Mouse (Mus musculus): ENCODE measurements around the gene Cdk14.
"Not testable (repeated sequence)": the region's sequence is repeated elsewhere in the genome, so short reads cannot be mapped to it uniquely, and the experiment has no call there.

Gene Cdk14

GRCm38 (mm10) chr5:4955993-4956392 is 464.1 kb downstream of the Cdk14 start:
- no peak for DNase-seq

GRCm38 (mm10) chr5:4955392-4955791 is 464.7 kb downstream of the Cdk14 start:
- no peak for DNase-seq

- no peak for DNase-seq
These were observed 470.7 kb downstream of the Cdk14 start for GRCm38 (mm10) chr5:4949433-4949832.

GRCm38 (mm10) chr5:4948090-4948954 is 471.8 kb downstream of the Cdk14 start:
- no peak for DNase-seq

- DNase-seq: no peak
These were observed 485.0 kb downstream of the Cdk14 start for GRCm38 (mm10) chr5:4935131-4935530.

- DNase-seq: no peak
These were observed 485.6 kb downstream of the Cdk14 start for GRCm38 (mm10) chr5:4934491-4934890.

- no peak for DNase-seq
These were observed 488.5 kb downstream of the Cdk14 start for GRCm38 (mm10) chr5:4931539-4932143.

- DNase-seq: no peak
These were observed 490.5 kb downstream of the Cdk14 start for GRCm38 (mm10) chr5:4929628-4930027.

- DNase-seq: no peak
These were observed 495.2 kb downstream of the Cdk14 start for GRCm38 (mm10) chr5:4924866-4925265.

- peak; percentile 40 for DNase-seq
These were observed 501.7 kb downstream of the Cdk14 start for GRCm38 (mm10) chr5:4918376-4918775.

- DNase-seq: no peak
These were observed 502.4 kb downstream of the Cdk14 start for GRCm38 (mm10) chr5:4917743-4918142.

- no peak for DNase-seq
These were observed 502.8 kb downstream of the Cdk14 start for GRCm38 (mm10) chr5:4917274-4917673.

GRCm38 (mm10) chr5:4916390-4917273 is 503.5 kb downstream of the Cdk14 start:
- DNase-seq: no peak

GRCm38 (mm10) chr5:4904911-4905310 is 515.2 kb downstream of the Cdk14 start:
- DNase-seq: not testable (repeated sequence)

- DNase-seq: no peak
These were observed 521.9 kb downstream of the Cdk14 start for GRCm38 (mm10) chr5:4898241-4898640.

- no peak for DNase-seq
These were observed 525.1 kb downstream of the Cdk14 start for GRCm38 (mm10) chr5:4894988-4895387.

GRCm38 (mm10) chr5:4893852-4894207 is 526.3 kb downstream of the Cdk14 start:
- no peak for DNase-seq

GRCm38 (mm10) chr5:4893206-4893851 is 526.8 kb downstream of the Cdk14 start:
- no peak for DNase-seq

GRCm38 (mm10) chr5:4892734-4893133 is 527.4 kb downstream of the Cdk14 start:
- no peak for DNase-seq

- no peak for DNase-seq
These were observed 528.0 kb downstream of the Cdk14 start for GRCm38 (mm10) chr5:4891862-4892704.

GRCm38 (mm10) chr5:4887069-4887468 is 533.0 kb downstream of the Cdk14 start:
- no peak for DNase-seq

- no peak for DNase-seq
These were observed 537.3 kb downstream of the Cdk14 start for GRCm38 (mm10) chr5:4882841-4883240.
